Mouse (Mus musculus) liver, adult 2 months (tissue): ENCODE results near the gene 5730522E02Rik. TPM values are rescaled to one million over a fixed set of nuclear protein-coding genes. Genes with fewer than 3 reads are reported as not detected.

Experiments
- DNase-seq: peaks from one replicate; pipeline ENCODE4 v3.0.0-alpha.2; 2011; ENCODE audit warnings: low read depth, low spot score; ENCODE audit errors: extremely low read depth
- H3K27ac ChIP-seq: fragments of 200-500 bp; replicated peaks from 2 replicates; pipeline ENCODE4 v1.5.1; 2012; ENCODE audit warnings: low read depth, mild to moderate bottlenecking, control low read depth, inconsistent platforms, low read length; ENCODE audit not compliant: insufficient read depth
- H3K27me3 ChIP-seq: fragments of 200-500 bp; 2 replicates; pipeline ENCODE4 v1.6.1; 2012; ENCODE audit warnings: mild to moderate bottlenecking, moderate library complexity, low read length, inconsistent platforms; ENCODE audit not compliant: control insufficient read depth, insufficient read depth
- H3K36me3 ChIP-seq: fragments of 200-500 bp; 2 replicates; pipeline ENCODE4 v1.6.1; 2012; ENCODE audit warnings: low read length, inconsistent platforms; ENCODE audit not compliant: control insufficient read depth, insufficient read depth
- H3K4me1 ChIP-seq: fragments of 200-500 bp; 2 replicates; pipeline ENCODE4 v1.6.1; 2011; ENCODE audit warnings: low read length; ENCODE audit not compliant: control insufficient read depth, insufficient read depth
- H3K4me3 ChIP-seq: fragments of 200-500 bp; 2 replicates; pipeline ENCODE4 v1.5.1; 2011; ENCODE audit warnings: low read depth, mild to moderate bottlenecking, control low read depth, low read length, moderate library complexity; ENCODE audit not compliant: insufficient read depth
- H3K79me2 ChIP-seq: fragments of 200-500 bp; 2 replicates; pipeline ENCODE4 v1.6.1; 2012; ENCODE audit warnings: inconsistent platforms, mild to moderate bottlenecking, low read length, moderate library complexity; ENCODE audit not compliant: control insufficient read depth, insufficient read depth
- H3K9ac ChIP-seq: fragments of 200-500 bp; 2 replicates; pipeline ENCODE4 v1.6.1; 2012; ENCODE audit warnings: low read depth, mild to moderate bottlenecking, control low read depth, inconsistent platforms, low read length
- CTCF ChIP-seq: fragments of 200-500 bp; IDR thresholded peaks from 2 replicates; pipeline ENCODE4 v1.5.1; 2011; ENCODE audit warnings: low read depth, low read length, control low read depth
- POLR2A ChIP-seq: fragments of 200-500 bp; IDR thresholded peaks from 2 replicates; pipeline ENCODE4 v1.6.1; 2011; ENCODE audit warnings: low read length, control low read depth; ENCODE audit not compliant: insufficient read depth; ENCODE audit errors: extremely low read depth
- WGBS: fragments of 180-500 bp; shearing (Covaris S2); methylation state at CpG from one replicate; pipeline ENCODE4 v1.1.7; 2018; 5-methylcytosine and 5-hydroxymethylcytosine counted together
- polyA plus RNA-seq: library from polyadenylated mRNA; depleted of rRNA; stranded (reverse); fragments of >200 nt; gene quantifications from 2 replicates; pipeline ENCODE4 v1.2.3, GENCODE M21; 2012; rRNA removed
- total RNA-seq: library from RNA; depleted of rRNA; stranded (reverse); fragments of >200 nt; gene quantifications from 2 replicates; pipeline ENCODE4 v1.2.3, GENCODE M21; 2014; rRNA removed

The 5730522E02Rik gene
- total and polyA plus RNA-seq, 2 experiments, result 0.16 to 0.83 TPM

DNA sequence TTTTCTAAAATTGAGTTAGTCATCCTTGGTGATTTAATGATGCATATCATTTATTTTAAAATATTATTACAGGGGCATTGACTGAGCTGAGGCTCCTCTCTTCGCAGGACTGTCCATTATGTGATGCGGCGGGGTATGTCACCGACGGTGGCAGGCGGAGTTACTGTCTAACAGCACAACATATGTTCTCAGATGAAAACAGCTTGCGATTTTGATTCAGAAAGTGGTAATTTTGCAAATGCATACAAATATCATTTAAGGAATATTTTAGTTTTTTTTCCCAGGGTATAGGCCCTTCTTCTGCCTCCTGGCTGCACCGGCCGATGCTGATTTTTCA is 636.5 kb downstream of the 5730522E02Rik start:
- Histone ChIP-seq H3K9ac (no peak overlapping the region), H3K4me3 (no peak overlapping the region), H3K27me3 (no peaks in the 10 kb centered on the region), H3K27ac (no peak overlapping the region), H3K4me1 (no peaks in the 10 kb centered on the region), H3K79me2 (no peaks in the 10 kb centered on the region), H3K36me3 (no peaks in the 10 kb centered on the region)
- no peak for TF ChIP-seq CTCF
- TF ChIP-seq POLR2A, result no peak
- 93% methylated on average over 9 of the region's 9 CpGs for WGBS
- no peak for DNase-seq

DNA sequence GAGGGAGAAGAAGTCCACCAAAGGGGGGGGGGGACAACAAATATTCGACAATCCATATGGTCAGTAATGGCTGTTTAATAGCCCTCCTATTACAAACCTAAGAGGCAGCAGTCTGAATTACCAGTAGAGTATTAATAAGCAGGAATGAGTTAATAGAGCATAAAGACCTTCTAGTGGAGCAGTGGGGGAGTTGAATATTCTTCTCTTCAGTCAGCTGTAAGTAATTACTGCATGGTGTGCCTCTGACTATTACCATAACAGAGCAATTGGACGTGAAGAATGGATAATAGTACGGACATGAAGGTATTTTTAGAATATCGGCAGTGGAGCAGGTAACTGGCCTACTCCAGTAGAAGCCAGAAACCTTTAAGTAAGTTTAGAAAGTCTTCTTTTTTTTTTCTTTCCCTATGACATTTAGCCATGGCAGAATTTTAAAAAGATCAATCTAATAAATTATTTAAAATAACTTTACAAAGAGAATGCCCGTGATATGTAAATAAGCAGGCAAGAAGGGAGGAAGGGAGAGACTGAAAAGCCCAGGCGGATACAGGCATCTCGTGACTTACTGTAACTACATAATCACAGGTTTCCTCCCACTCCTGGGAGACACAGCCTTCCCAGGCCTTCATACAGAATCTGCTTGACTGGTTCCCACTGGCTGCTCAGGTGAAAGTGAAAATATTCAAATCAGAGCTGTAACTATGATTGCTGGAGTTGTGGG is 637.0 kb downstream of the 5730522E02Rik start:
- no peak for TF ChIP-seq CTCF
- no peak for TF ChIP-seq POLR2A
- H3K9ac ChIP-seq, result no peak overlapping the region
- H3K79me2 ChIP-seq, result no peaks in the 10 kb centered on the region
- 74% methylated on average over 7 of the region's 7 CpGs for WGBS
- no peaks in the 10 kb centered on the region for H3K36me3 ChIP-seq
- H3K4me1 ChIP-seq, result no peaks in the 10 kb centered on the region
- DNase-seq, result no peak
- no peak overlapping the region for H3K27ac ChIP-seq
- H3K27me3 ChIP-seq, result no peaks in the 10 kb centered on the region
- no peak overlapping the region for H3K4me3 ChIP-seq

DNA sequence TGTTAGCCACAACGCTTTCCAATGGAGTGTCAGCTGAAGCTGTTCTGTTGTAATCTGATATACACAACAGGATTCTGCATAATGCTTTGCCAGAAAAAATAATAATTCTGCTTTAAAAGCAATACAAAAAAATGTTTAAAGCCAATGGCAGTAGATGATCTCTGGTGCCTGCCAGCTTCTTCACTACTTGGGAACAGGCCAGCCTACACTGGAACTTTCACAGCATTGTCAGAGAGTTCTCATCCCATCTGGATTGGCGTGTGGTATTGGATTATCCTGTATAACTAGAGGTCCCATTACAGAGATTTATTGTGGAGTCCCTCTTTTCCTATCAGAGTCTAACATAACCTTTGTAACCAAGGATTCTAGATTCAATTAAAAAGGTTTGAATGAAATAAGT is 639.2 kb downstream of the 5730522E02Rik start:
- no peak overlapping the region for H3K4me3 ChIP-seq
- 67% methylated on average over 2 of the region's 2 CpGs for WGBS
- H3K27me3 ChIP-seq, result no peaks in the 10 kb centered on the region
- no peak for DNase-seq
- H3K79me2 ChIP-seq, result no peaks in the 10 kb centered on the region
- TF ChIP-seq CTCF, result no peak
- no peak for TF ChIP-seq POLR2A
- no peaks in the 10 kb centered on the region for H3K4me1 ChIP-seq
- no peak overlapping the region for H3K27ac ChIP-seq
- H3K36me3 ChIP-seq, result no peaks in the 10 kb centered on the region
- no peak overlapping the region for H3K9ac ChIP-seq

Other genes starting within 250 kb of the 5730522E02Rik start
- 10.0 and 10.7 TPM in 2 replicates for gene Fancl, start 175.4 kb upstream of the 5730522E02Rik start, total RNA-seq
- gene Fancl, start 175.4 kb upstream of the 5730522E02Rik start, polyA plus RNA-seq, result 1.2 and 1.7 TPM in 2 replicates